Mouse (Mus musculus): ENCODE data around the gene Frmd4a. TPM values are rescaled to one million over a fixed set of nuclear protein-coding genes. Genes with fewer than 3 reads are reported as not detected.

Gene Frmd4a
- total RNA-seq, 1 experiment = 9.3 TPM

- Histone ChIP-seq H3K9me3 (ENCODE audit: control insufficient read depth, insufficient read depth, low read depth, low read length) (no peaks in the 10 kb centered on the region), H3K27ac (ENCODE audit: insufficient read depth, low read depth, low read length, poor library complexity, severe bottlenecking) (no peak overlapping the region), H3K4me1 (ENCODE audit: control insufficient read depth in 2 of 2, insufficient read depth in 2 of 2, low read length in 2 of 2, poor library complexity in 1 of 2) (peaks cover 0 to 5% of the 10 kb centered on the region in 2 experiments; a peak in 2 of 4 replicates), H3K4me3 (ENCODE audit: insufficient read depth in 1 of 2, low read depth in 1 of 2, low read length in 2 of 2, poor library complexity in 1 of 2, severe bottlenecking in 1 of 2) (no peak overlapping the region), H3K9ac (ENCODE audit: insufficient read depth, low read depth, low read length, poor library complexity, severe bottlenecking) (no peak overlapping the region), H3K36me3 (ENCODE audit: control insufficient read depth, insufficient read depth, low read length, poor library complexity, severe bottlenecking) (no peaks in the 10 kb centered on the region)
- DNase-seq (ENCODE audit: low read depth, low spot score) = no peak
- in situ Hi-C loops (cut with MboI; ENCODE audit: low sequenced_read_pairs in 2 of 2, unreplicated experiment in 2 of 2) = no loop called here
- TF ChIP-seq CHD2 (IDR thresholded peaks at IDR 0.05; ENCODE audit: low read depth, low read length) = no peak
- no peak for TF ChIP-seq ZNF384 (IDR thresholded peaks at IDR 0.05; ENCODE audit: low read depth, low read length)
- TF ChIP-seq ZC3H11A (IDR thresholded peaks at IDR 0.05; ENCODE audit: borderline replicate concordance, low read depth, low read length) = no peak
- no peak for TF ChIP-seq HCFC1 (IDR thresholded peaks at IDR 0.05; ENCODE audit: borderline replicate concordance, insufficient read depth, low read length)
- TF ChIP-seq MAFK (IDR thresholded peaks at IDR 0.05; ENCODE audit: insufficient read depth, low read depth, low read length) = no peak
These were observed 371.8 kb downstream of the Frmd4a start for GRCm38 (mm10) chr2:4389330-4389729.

DNA sequence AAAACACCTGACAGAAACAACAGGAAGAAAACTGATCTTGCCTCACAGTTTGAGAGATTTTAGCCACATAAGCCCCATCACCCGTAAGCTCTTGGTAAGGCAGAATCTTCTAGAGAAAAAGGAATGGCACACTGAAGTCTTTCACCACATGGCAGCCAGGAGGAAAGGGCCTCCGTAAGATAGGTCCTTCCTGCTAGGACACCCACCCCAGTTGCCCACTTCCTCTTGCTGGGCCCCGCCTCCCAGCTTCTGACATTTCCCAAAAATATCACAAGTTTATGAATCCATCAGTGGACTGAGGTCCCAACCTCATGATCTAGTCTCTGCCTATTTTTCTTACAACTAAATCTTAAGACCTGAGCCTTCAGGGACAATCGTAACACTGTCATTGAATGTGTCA is 373.6 kb downstream of the Frmd4a start:
- H3K27ac ChIP-seq (ENCODE audit: insufficient read depth, low read depth, low read length, poor library complexity, severe bottlenecking) = no peak overlapping the region
- no peak overlapping the region for H3K9ac ChIP-seq (ENCODE audit: insufficient read depth, low read depth, low read length, poor library complexity, severe bottlenecking)
- no peak for TF ChIP-seq ZNF384 (IDR thresholded peaks at IDR 0.05; ENCODE audit: low read depth, low read length)
- in situ Hi-C loops (cut with MboI; ENCODE audit: low sequenced_read_pairs in 2 of 2, unreplicated experiment in 2 of 2) = no loop called here
- no peak for DNase-seq (ENCODE audit: low read depth, low spot score)
- no peaks in the 10 kb centered on the region for H3K36me3 ChIP-seq (ENCODE audit: control insufficient read depth, insufficient read depth, low read length, poor library complexity, severe bottlenecking)
- peaks cover 0 to 5% of the 10 kb centered on the region in 2 experiments; a peak in 2 of 4 replicates for H3K4me1 ChIP-seq (ENCODE audit: control insufficient read depth in 2 of 2, insufficient read depth in 2 of 2, low read length in 2 of 2, poor library complexity in 1 of 2)
- no peaks in the 10 kb centered on the region for H3K9me3 ChIP-seq (ENCODE audit: control insufficient read depth, insufficient read depth, low read depth, low read length)
- H3K4me3 ChIP-seq (ENCODE audit: insufficient read depth in 1 of 2, low read depth in 1 of 2, low read length in 2 of 2, poor library complexity in 1 of 2, severe bottlenecking in 1 of 2) = no peak overlapping the region

DNA sequence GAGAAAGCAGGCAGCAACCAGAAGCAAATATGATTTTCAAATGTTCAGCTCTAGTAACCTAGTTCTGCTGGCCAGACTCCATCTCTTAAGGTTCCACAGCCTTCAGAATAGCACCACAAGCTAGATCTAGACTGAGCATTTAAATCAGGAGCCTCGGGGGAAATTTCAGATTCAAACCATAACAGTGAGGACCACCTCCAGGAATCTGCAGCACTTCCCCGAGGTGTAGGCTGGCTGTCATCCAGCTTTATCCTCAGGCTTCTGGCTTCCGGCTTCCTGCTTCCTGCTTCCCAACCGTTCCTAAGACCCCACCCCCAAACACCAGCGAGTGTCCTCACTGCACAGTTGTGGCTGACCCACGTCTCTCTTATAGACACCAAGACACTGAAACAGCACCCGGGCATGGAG is 374.2 kb downstream of the Frmd4a start:
- no peak overlapping the region for H3K4me3 ChIP-seq (ENCODE audit: insufficient read depth in 1 of 2, low read depth in 1 of 2, low read length in 2 of 2, poor library complexity in 1 of 2, severe bottlenecking in 1 of 2)
- H3K4me1 ChIP-seq (ENCODE audit: control insufficient read depth in 2 of 2, insufficient read depth in 2 of 2, low read length in 2 of 2, poor library complexity in 1 of 2) = peaks cover 0 to 5% of the 10 kb centered on the region in 2 experiments; a peak in 2 of 4 replicates
- in situ Hi-C loops (cut with MboI; ENCODE audit: low sequenced_read_pairs in 2 of 2, unreplicated experiment in 2 of 2) = no loop called here
- H3K36me3 ChIP-seq (ENCODE audit: control insufficient read depth, insufficient read depth, low read length, poor library complexity, severe bottlenecking) = no peaks in the 10 kb centered on the region
- H3K9ac ChIP-seq (ENCODE audit: insufficient read depth, low read depth, low read length, poor library complexity, severe bottlenecking) = no peak overlapping the region
- TF ChIP-seq ZNF384 (IDR thresholded peaks at IDR 0.05; ENCODE audit: low read depth, low read length) (no peak), HCFC1 (IDR thresholded peaks at IDR 0.05; ENCODE audit: borderline replicate concordance, insufficient read depth, low read length) (no peak), CHD2 (IDR thresholded peaks at IDR 0.05; ENCODE audit: low read depth, low read length) (no peak), ZC3H11A (IDR thresholded peaks at IDR 0.05; ENCODE audit: borderline replicate concordance, low read depth, low read length) (no peak), MAFK (IDR thresholded peaks at IDR 0.05; ENCODE audit: insufficient read depth, low read depth, low read length) (no peak)
- no peak for DNase-seq (ENCODE audit: low read depth, low spot score)
- H3K27ac ChIP-seq (ENCODE audit: insufficient read depth, low read depth, low read length, poor library complexity, severe bottlenecking) = no peak overlapping the region
- no peaks in the 10 kb centered on the region for H3K9me3 ChIP-seq (ENCODE audit: control insufficient read depth, insufficient read depth, low read depth, low read length)

DNA sequence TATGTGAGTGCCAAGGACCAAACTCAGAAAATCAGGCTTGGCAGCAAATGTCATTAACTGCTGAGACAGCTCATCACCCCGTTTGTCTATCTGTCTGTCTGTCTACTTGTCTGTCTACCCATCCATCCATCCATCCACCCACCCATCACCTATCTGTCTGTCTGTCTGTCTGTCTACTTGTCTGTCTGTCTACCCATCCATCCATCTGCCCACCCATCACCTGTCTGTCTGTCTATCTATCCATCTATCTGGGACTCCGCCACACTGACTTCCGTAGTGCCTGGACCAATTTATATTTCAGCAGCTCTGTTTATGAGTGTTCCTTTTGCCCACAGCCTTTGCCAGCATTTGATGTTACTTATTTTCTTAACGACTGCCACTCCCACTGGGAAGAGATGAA is 375.5 kb downstream of the Frmd4a start:
- H3K4me3 ChIP-seq (ENCODE audit: insufficient read depth in 1 of 2, low read depth in 1 of 2, low read length in 2 of 2, poor library complexity in 1 of 2, severe bottlenecking in 1 of 2) = no peak overlapping the region
- H3K4me1 ChIP-seq (ENCODE audit: control insufficient read depth in 2 of 2, insufficient read depth in 2 of 2, low read length in 2 of 2, poor library complexity in 1 of 2) = peaks cover 0 to 5% of the 10 kb centered on the region in 2 experiments; a peak in 2 of 4 replicates
- TF ChIP-seq ZC3H11A (IDR thresholded peaks at IDR 0.05; ENCODE audit: borderline replicate concordance, low read depth, low read length) (no peak), ZNF384 (IDR thresholded peaks at IDR 0.05; ENCODE audit: low read depth, low read length) (no peak), HCFC1 (IDR thresholded peaks at IDR 0.05; ENCODE audit: borderline replicate concordance, insufficient read depth, low read length) (no peak), CHD2 (IDR thresholded peaks at IDR 0.05; ENCODE audit: low read depth, low read length) (no peak), MAFK (IDR thresholded peaks at IDR 0.05; ENCODE audit: insufficient read depth, low read depth, low read length) (no peak)
- no peaks in the 10 kb centered on the region for H3K36me3 ChIP-seq (ENCODE audit: control insufficient read depth, insufficient read depth, low read length, poor library complexity, severe bottlenecking)
- no peak overlapping the region for H3K27ac ChIP-seq (ENCODE audit: insufficient read depth, low read depth, low read length, poor library complexity, severe bottlenecking)
- DNase-seq (ENCODE audit: low read depth, low spot score) = no peak
- no peak overlapping the region for H3K9ac ChIP-seq (ENCODE audit: insufficient read depth, low read depth, low read length, poor library complexity, severe bottlenecking)
- no peaks in the 10 kb centered on the region for H3K9me3 ChIP-seq (ENCODE audit: control insufficient read depth, insufficient read depth, low read depth, low read length)
- in situ Hi-C loops (cut with MboI; ENCODE audit: low sequenced_read_pairs in 2 of 2, unreplicated experiment in 2 of 2) = no loop called here

DNA sequence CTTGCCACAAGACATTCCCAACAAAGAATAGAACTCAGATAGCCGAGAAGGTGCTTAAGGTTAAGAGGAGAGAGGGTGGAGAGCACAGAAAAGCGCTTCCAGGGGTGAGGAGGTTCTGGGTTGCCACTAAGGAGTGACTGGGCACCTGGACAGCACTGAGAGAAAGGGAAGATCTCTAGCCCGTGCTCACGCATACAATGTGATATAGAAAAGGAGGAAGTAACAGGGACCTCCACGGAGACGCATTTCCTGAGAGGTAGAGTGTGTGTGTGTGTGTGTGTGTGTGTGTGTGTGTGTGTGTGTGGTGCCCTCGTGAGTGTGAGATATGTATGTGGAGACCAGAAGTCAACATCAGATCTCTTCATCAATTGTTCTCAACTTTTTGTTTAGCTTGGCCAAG is 377.1 kb downstream of the Frmd4a start:
- no peak for TF ChIP-seq CHD2 (IDR thresholded peaks at IDR 0.05; ENCODE audit: low read depth, low read length)
- TF ChIP-seq ZNF384 (IDR thresholded peaks at IDR 0.05; ENCODE audit: low read depth, low read length) = no peak
- no peak for TF ChIP-seq MAFK (IDR thresholded peaks at IDR 0.05; ENCODE audit: insufficient read depth, low read depth, low read length)
- no peak for TF ChIP-seq HCFC1 (IDR thresholded peaks at IDR 0.05; ENCODE audit: borderline replicate concordance, insufficient read depth, low read length)
- TF ChIP-seq ZC3H11A (IDR thresholded peaks at IDR 0.05; ENCODE audit: borderline replicate concordance, low read depth, low read length) = no peak
- Histone ChIP-seq H3K27ac (ENCODE audit: insufficient read depth, low read depth, low read length, poor library complexity, severe bottlenecking) (no peak overlapping the region), H3K4me3 (ENCODE audit: insufficient read depth in 1 of 2, low read depth in 1 of 2, low read length in 2 of 2, poor library complexity in 1 of 2, severe bottlenecking in 1 of 2) (no peak overlapping the region), H3K36me3 (ENCODE audit: control insufficient read depth, insufficient read depth, low read length, poor library complexity, severe bottlenecking) (no peaks in the 10 kb centered on the region), H3K9ac (ENCODE audit: insufficient read depth, low read depth, low read length, poor library complexity, severe bottlenecking) (no peak overlapping the region), H3K4me1 (ENCODE audit: control insufficient read depth in 2 of 2, insufficient read depth in 2 of 2, low read length in 2 of 2, poor library complexity in 1 of 2) (peaks cover 0 to 2% of the 10 kb centered on the region in 2 experiments; a peak in 1 of 4 replicates), H3K9me3 (ENCODE audit: control insufficient read depth, insufficient read depth, low read depth, low read length) (no peaks in the 10 kb centered on the region)
- in situ Hi-C loops (cut with MboI; ENCODE audit: low sequenced_read_pairs in 2 of 2, unreplicated experiment in 2 of 2) = no loop called here
- DNase-seq (ENCODE audit: low read depth, low spot score) = no peak

Data from ES-E14 (cell line).